Mouse (Mus musculus): ENCODE measurements around the gene Psmd2.
"Not testable (repeated sequence)": the region's sequence is repeated elsewhere in the genome, so short reads cannot be mapped to it uniquely, and the experiment has no call there.

The Psmd2 gene

GRCm38 (mm10) chr16:20657661-20658060 lies 6.2 kb downstream of the Psmd2 start:
- DNase-seq (ENCODE audit: low spot score in 2 of 2), result no peak

- not testable (repeated sequence) for DNase-seq (ENCODE audit: low spot score in 2 of 2)
These were observed 16.6 kb downstream of the Psmd2 start, which contains the start of gene Eif4g1 for GRCm38 (mm10) chr16:20668013-20668412. Eif4g1 (plus strand) TSS chr16:20668313.

GRCm38 (mm10) chr16:20670291-20670690 lies 18.8 kb downstream of the Psmd2 start:
- no peak for DNase-seq (ENCODE audit: low spot score in 2 of 2)

GRCm38 (mm10) chr16:20671886-20672285 lies 20.4 kb downstream of the Psmd2 start:
- no peak for DNase-seq (ENCODE audit: low spot score in 2 of 2)

- DNase-seq (ENCODE audit: low spot score in 2 of 2), result peak; percentile 91 to 96
These were observed 21.0 kb downstream of the Psmd2 start for GRCm38 (mm10) chr16:20672500-20672902.

GRCm38 (mm10) chr16:20672965-20673705 lies 21.7 kb downstream of the Psmd2 start:
- DNase-seq (ENCODE audit: low spot score in 2 of 2), result peak in 1 of 2 experiments; percentile 56

- DNase-seq (ENCODE audit: low spot score in 2 of 2), result peak in 1 of 2 experiments; percentile 10
These were observed 22.4 kb downstream of the Psmd2 start for GRCm38 (mm10) chr16:20673706-20674303.

GRCm38 (mm10) chr16:20675213-20675612 lies 23.8 kb downstream of the Psmd2 start:
- DNase-seq (ENCODE audit: low spot score in 2 of 2), result no peak

- DNase-seq (ENCODE audit: low spot score in 2 of 2), result no peak
These were observed 25.2 kb downstream of the Psmd2 start for GRCm38 (mm10) chr16:20676702-20677101.

- no peak for DNase-seq (ENCODE audit: low spot score in 2 of 2)
These were observed 25.9 kb downstream of the Psmd2 start for GRCm38 (mm10) chr16:20677380-20677779.

GRCm38 (mm10) chr16:20677974-20678675 lies 26.7 kb downstream of the Psmd2 start:
- DNase-seq (ENCODE audit: low spot score in 2 of 2), result peak in 1 of 2 experiments; percentile 49

- DNase-seq (ENCODE audit: low spot score in 2 of 2), result no peak
These were observed 39.3 kb downstream of the Psmd2 start for GRCm38 (mm10) chr16:20690774-20691173.

GRCm38 (mm10) chr16:20691617-20692016 lies 40.2 kb downstream of the Psmd2 start:
- DNase-seq (ENCODE audit: low spot score in 2 of 2), result no peak

GRCm38 (mm10) chr16:20692241-20692965 lies 41.0 kb downstream of the Psmd2 start:
- no peak for DNase-seq (ENCODE audit: low spot score in 2 of 2)

- peak; percentile 84 to 92 for DNase-seq (ENCODE audit: low spot score in 2 of 2)
These were observed 41.8 kb downstream of the Psmd2 start, which contains the start of gene Fam131a for GRCm38 (mm10) chr16:20693111-20693701. Fam131a (plus strand) TSS chr16:20693241.

- no peak for DNase-seq (ENCODE audit: low spot score in 2 of 2)
These were observed 43.3 kb downstream of the Psmd2 start for GRCm38 (mm10) chr16:20694781-20695180.

- peak; percentile 86 to 90 for DNase-seq (ENCODE audit: low spot score in 2 of 2)
These were observed 44.3 kb downstream of the Psmd2 start for GRCm38 (mm10) chr16:20695622-20696323.

- no peak for DNase-seq (ENCODE audit: low spot score in 2 of 2)
These were observed 47.8 kb downstream of the Psmd2 start for GRCm38 (mm10) chr16:20699266-20699665.

GRCm38 (mm10) chr16:20700036-20700435 lies 48.6 kb downstream of the Psmd2 start:
- no peak for DNase-seq (ENCODE audit: low spot score in 2 of 2)

- DNase-seq (ENCODE audit: low spot score in 2 of 2), result no peak
These were observed 49.9 kb downstream of the Psmd2 start for GRCm38 (mm10) chr16:20701316-20701715.
